Mouse (Mus musculus): ENCODE data around the gene Nkx1-2.

Gene Nkx1-2

GRCm38 (mm10) chr7:132599071-132599975 lies at the start of gene Nkx1-2:
Gene Nkx1-2, minus strand, starts transcription at chr7:132599637.
- DNase-seq (ENCODE audit: extremely low read depth, low read depth, low spot score): no peak

GRCm38 (mm10) chr7:132646514-132646913 lies 47.1 kb upstream of the Nkx1-2 start:
- no peak for DNase-seq (ENCODE audit: extremely low read depth, low read depth, low spot score)

GRCm38 (mm10) chr7:132644605-132645279 lies 45.3 kb upstream of the Nkx1-2 start:
- no peak for DNase-seq (ENCODE audit: extremely low read depth, low read depth, low spot score)

- DNase-seq (ENCODE audit: extremely low read depth, low read depth, low spot score): no peak
Measured at GRCm38 (mm10) chr7:132641606-132642005, 42.2 kb upstream of the Nkx1-2 start.

DNA sequence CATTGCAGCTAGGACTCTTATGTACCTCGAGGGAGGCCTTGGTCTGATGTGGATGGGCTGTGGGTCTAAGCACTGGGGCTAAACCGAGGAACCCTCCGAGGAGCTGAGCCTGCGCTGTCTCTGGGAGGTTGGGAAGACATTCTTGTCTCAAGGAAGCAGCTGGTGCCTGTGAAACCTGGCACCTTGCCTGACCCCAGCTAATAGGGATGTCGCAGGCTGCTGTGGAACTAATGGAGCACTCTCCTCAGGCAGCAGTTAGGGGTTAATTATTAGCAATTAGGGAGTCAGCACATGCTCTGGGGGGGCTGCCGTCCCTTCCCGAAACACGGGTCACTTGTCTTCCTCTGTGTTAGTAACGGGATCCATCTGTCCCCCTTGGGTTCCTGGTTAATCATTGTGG lies 41.5 kb upstream of the Nkx1-2 start:
- DNase-seq (ENCODE audit: extremely low read depth, low read depth, low spot score): no peak

DNA sequence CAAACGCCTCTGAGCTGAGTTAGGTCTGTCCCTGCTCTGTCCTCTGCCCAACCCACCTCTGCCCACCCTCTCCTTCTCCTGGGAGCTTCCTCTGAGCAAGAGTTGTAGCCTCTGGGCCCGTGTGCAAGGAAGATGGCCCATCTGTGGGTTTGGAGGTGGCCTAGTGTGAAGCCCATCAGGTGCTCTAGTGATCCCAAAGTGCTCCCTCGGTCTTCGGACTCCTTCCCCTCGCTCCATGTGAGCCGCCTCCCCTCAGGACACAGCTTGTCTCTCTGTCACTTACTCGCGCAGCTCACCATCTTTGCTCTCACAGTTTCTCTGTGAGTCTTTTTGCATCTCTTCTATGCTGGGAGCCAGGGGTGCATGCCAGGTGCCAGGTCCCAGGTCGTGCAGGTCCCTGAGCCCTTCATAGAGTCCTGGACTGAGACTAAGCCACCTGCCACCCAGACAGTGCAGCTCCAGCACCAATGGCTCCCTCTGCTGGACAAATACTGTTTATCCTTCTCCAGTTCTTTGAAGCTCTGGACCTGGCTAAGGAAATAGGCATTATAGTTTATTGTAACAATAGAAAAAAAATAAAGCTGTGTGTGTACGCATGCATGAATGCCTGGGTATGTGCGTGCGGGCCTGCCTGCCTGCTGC lies 39.1 kb upstream of the Nkx1-2 start:
- DNase-seq (ENCODE audit: extremely low read depth, low read depth, low spot score): no peak

- no peak for DNase-seq (ENCODE audit: extremely low read depth, low read depth, low spot score)
Measured at GRCm38 (mm10) chr7:132637292-132637691, 37.9 kb upstream of the Nkx1-2 start.

GRCm38 (mm10) chr7:132631313-132631712 lies 31.9 kb upstream of the Nkx1-2 start:
- no peak for DNase-seq (ENCODE audit: extremely low read depth, low read depth, low spot score)

DNA sequence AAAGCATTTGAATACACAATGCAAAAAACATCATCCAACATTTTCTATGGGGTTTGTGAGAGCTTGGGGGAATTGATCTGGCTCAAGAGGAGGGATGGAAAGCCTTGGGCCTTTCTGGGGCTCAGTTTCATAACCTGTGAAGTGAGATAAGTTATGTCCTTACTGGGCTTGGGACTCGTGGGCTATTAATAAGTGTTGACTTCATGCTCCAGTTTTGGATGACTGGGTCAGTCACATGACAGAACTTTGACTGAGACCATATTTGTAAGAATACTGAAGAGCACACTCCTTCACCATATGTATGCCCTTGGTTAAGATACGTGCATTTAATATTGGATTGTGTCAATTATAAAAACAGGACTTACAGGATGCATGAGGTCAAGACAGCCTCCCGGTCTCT lies 28.0 kb upstream of the Nkx1-2 start:
- DNase-seq (ENCODE audit: extremely low read depth, low read depth, low spot score): no peak

DNA sequence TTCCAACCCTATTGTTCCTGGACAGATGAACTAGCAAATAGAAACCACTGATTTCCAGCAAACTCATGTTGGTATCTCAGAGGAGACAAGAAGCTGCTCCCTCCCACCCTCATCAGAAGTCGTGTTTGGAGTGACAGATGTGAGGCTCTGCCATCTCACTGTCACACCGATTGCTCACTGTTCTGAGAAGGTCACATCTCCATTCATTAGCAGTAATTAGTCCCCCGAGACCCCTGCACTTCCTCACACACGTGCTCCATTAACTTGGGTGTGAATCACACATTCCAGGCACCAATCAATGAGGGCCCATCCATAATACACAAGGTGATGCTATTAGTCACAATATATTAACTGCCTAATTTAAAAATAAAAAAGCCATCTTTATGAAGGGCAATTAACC lies 26.7 kb upstream of the Nkx1-2 start:
- DNase-seq (ENCODE audit: extremely low read depth, low read depth, low spot score): no peak

DNA sequence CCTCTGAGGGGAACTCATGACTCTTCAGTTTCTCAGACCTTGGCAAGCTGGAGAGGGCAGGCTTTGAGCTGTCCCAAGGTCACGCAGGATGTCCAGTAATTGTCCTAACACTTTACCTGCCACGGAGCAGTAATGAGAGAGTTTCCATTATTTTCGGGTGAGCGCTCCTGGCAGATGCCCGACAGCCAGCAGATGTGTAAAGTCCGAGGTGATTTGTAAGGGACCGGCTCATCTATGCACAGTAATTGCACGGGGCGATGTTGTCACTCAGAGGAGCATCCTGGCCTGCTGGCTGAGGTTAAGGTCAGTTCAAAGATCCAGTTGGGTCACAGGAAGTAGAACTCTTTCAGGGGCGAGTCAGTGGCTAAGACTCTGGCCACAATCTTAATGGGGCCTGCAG lies 24.7 kb upstream of the Nkx1-2 start:
- DNase-seq (ENCODE audit: extremely low read depth, low read depth, low spot score): no peak

DNA sequence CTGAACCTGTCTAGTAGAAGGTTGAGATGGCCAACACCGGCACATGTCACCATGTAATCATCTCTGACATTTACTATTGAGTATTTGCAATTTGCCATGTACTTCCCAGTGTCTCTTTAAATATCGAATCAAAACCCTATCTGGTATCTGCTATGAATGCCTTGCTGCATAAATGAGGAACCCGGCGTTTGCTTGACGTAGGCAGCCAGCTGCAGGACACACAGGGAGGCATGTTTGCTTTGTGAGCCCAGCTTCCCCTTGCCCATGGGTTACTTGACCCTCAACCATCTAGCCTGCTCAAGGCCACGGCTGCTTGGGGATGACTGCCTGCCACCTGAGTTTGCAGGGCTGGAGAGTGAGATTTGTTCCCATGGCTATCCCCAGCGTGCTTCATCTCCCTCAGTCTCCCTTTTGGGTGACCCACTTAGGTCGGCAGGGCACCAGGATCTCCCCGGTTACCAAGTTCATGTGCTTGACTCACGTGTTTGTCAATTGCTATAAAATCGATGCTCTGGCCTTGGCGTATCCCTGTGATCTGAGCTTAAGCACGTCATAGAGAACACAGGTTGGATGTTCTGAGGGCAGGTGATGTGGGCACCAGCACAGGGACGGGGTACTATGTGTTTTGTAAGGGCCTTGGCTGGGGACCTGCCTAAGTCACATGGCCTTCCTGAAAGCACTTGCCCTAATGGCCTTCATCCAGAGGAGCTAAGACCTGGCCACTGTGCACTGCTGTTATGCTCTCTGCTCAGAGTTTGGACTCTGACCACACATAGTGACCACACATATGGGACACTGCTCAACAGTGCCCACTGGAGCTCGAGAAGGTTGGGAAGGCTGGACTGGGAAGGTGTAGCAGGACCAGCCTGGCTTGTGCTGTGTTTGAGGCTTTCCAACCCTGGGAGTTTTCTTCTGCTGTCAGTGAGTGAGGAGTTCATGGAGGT lies 20.8 kb upstream of the Nkx1-2 start:
- DNase-seq (ENCODE audit: extremely low read depth, low read depth, low spot score): no peak

- DNase-seq (ENCODE audit: extremely low read depth, low read depth, low spot score): peak; percentile 95
Measured at GRCm38 (mm10) chr7:132619549-132619948, 20.1 kb upstream of the Nkx1-2 start.

GRCm38 (mm10) chr7:132617021-132617564 lies 17.7 kb upstream of the Nkx1-2 start:
- DNase-seq (ENCODE audit: extremely low read depth, low read depth, low spot score): peak; percentile 68

DNA sequence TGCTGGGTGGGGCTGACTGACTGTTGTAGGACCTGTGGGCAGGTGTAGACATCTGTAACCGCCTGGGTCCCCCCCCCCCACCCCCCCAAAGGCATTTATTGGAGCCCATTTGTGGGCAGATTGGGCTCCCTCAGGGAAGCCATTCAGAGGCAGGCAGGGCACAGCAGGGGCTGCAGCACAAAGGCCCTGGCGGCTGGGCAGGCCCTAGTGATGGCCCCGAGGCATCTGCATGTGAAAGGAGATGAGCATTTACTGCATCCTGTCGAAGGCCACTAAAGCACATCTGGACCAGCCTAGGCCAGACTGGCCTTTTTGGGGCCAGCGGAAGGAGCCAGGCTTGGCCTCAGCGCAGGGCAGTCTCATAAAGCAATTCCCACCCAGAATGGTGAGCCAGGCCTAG lies 17.0 kb upstream of the Nkx1-2 start:
- DNase-seq (ENCODE audit: extremely low read depth, low read depth, low spot score): no peak

DNA sequence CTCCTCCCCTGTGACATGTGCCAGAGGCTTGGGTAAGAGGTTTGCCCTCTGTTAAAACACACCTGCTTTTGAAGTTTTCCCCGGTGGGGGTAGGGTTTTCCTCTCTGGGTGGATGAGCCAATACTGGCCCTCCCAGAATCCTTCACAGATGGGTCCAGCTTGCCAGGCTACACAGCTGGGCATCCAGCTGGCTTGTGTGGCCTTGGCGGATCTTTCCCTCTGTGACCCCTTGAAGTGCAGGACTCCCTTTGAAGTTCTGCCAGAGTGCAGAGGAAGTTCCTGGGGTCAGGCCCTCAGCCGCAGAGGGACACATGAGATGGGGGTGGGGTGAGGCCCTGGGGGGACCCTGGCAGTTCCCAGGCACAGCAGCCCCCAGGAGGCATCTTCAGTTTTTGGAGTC lies 15.9 kb upstream of the Nkx1-2 start:
- DNase-seq (ENCODE audit: extremely low read depth, low read depth, low spot score): no peak

DNA sequence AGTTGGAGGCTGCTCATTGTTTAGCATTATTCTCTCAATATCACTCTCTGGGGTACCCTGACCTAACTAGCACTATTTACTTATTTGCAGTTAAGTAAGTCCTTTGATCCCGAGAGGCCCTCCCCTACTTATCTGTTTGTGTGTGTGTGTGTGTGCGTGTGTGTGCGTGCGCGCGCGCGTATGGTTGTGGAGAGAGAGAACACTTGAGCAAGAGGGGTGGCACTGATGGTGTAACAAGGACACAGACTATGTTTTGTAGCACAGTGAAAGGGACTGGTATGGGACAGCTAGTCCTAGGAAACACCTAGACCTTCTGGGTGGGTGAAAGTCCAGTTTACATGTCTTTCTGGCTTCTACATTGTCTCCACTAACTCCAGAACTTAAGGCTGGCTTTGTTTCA lies 12.1 kb upstream of the Nkx1-2 start:
- no peak for DNase-seq (ENCODE audit: extremely low read depth, low read depth, low spot score)

- DNase-seq (ENCODE audit: extremely low read depth, low read depth, low spot score): no peak
Measured at GRCm38 (mm10) chr7:132610468-132611318, 11.3 kb upstream of the Nkx1-2 start, which contains the start of gene Lhpp. Gene Lhpp, plus strand, starts transcription at chr7:132610638.

- DNase-seq (ENCODE audit: extremely low read depth, low read depth, low spot score): no peak
Measured at GRCm38 (mm10) chr7:132608316-132609020, 9.0 kb upstream of the Nkx1-2 start.
